Mouse (Mus musculus): ENCODE measurements around the gene Odf2. TPM values are rescaled to one million over a fixed set of nuclear protein-coding genes. Genes with fewer than 3 reads are reported as not detected.

Gene Odf2
- 37.8 TPM for polyA plus RNA-seq (2012; fragmentation: generic; extraction: Trizol)

GRCm38 (mm10) chr2:29889066-29889944 lies at the start of gene Odf2:
TSS of gene Odf2 (plus strand) at chr2:29889221.
- Histone ChIP-seq H3K36me3 (ENCODE audit: control insufficient read depth, insufficient read depth) (peaks cover 10% of the 10 kb centered on the region), H3K27me3 (ENCODE audit: control insufficient read depth, insufficient read depth, insufficient read length) (no peaks in the 10 kb centered on the region), H3ac (ENCODE audit: control insufficient read depth, insufficient read length) (peak within 1 kb of the TSS; percentile 23), H3K79me2 (ENCODE audit: control insufficient read depth, insufficient read depth) (peaks cover 14% of the 10 kb centered on the region), H3K4me3 (peak within 1 kb of the TSS; percentile 53), H3K4me2 (ENCODE audit: low read depth) (peak within 1 kb of the TSS; percentile 84)
- TF ChIP-seq CEBPB (IDR thresholded peaks at IDR 0.05; ENCODE audit: insufficient read depth, poor library complexity, severe bottlenecking) (no peak), POLR2A (IDR thresholded peaks at IDR 0.05; ENCODE audit: insufficient read length, low read depth) (peak; percentile 78), MYOG (IDR thresholded peaks at IDR 0.05; ENCODE audit: control insufficient read depth in 1 of 3, insufficient read depth in 1 of 3, insufficient read length in 2 of 3, low read depth in 2 of 3) (peak in 1 of 3 experiments; percentile 37), POLR2AphosphoS2 (IDR thresholded peaks at IDR 0.05; ENCODE audit: insufficient read length, low read depth) (peak; percentile 69), USF1 (IDR thresholded peaks at IDR 0.05; ENCODE audit: low read depth) (peak; percentile 73), REST (IDR thresholded peaks at IDR 0.05; ENCODE audit: insufficient read depth, insufficient read length) (no peak), MYOD1 (IDR thresholded peaks at IDR 0.05; ENCODE audit: control insufficient read depth in 1 of 3, insufficient read length in 2 of 3, low read depth in 2 of 3) (peak in 1 of 3 experiments; percentile 28)

- Histone ChIP-seq H3K4me2 (ENCODE audit: low read depth) (no peak overlapping the region), H3K79me2 (ENCODE audit: control insufficient read depth, insufficient read depth) (no peaks in the 10 kb centered on the region), H3ac (ENCODE audit: control insufficient read depth, insufficient read length) (no peak overlapping the region), H3K27me3 (ENCODE audit: control insufficient read depth, insufficient read depth, insufficient read length) (no peaks in the 10 kb centered on the region), H3K4me3 (no peak overlapping the region), H3K36me3 (ENCODE audit: control insufficient read depth, insufficient read depth) (no peaks in the 10 kb centered on the region)
- TF ChIP-seq MAX (IDR thresholded peaks at IDR 0.05; ENCODE audit: low read depth) (no peak), TCF12 (IDR thresholded peaks at IDR 0.05; ENCODE audit: insufficient read depth, poor library complexity, severe bottlenecking) (no peak), SRF (IDR thresholded peaks at IDR 0.05; ENCODE audit: control insufficient read depth, insufficient read length, low read depth) (no peak), REST (IDR thresholded peaks at IDR 0.05; ENCODE audit: insufficient read depth, insufficient read length) (no peak), MYOD1 (IDR thresholded peaks at IDR 0.05; ENCODE audit: control insufficient read depth in 1 of 3, insufficient read length in 2 of 3, low read depth in 2 of 3) (no peak), TCF3 (IDR thresholded peaks at IDR 0.05; ENCODE audit: insufficient read length, low read depth) (no peak), POLR2A (IDR thresholded peaks at IDR 0.05; ENCODE audit: insufficient read length, low read depth) (no peak), CEBPB (IDR thresholded peaks at IDR 0.05; ENCODE audit: insufficient read depth, poor library complexity, severe bottlenecking) (no peak), E2F4 (IDR thresholded peaks at IDR 0.05; ENCODE audit: insufficient read depth) (no peak), USF1 (IDR thresholded peaks at IDR 0.05; ENCODE audit: low read depth) (no peak), POLR2AphosphoS2 (IDR thresholded peaks at IDR 0.05; ENCODE audit: insufficient read length, low read depth) (no peak), MYOG (IDR thresholded peaks at IDR 0.05; ENCODE audit: control insufficient read depth in 1 of 3, insufficient read depth in 1 of 3, insufficient read length in 2 of 3, low read depth in 2 of 3) (no peak)
Measured at GRCm38 (mm10) chr2:29839460-29839859, 49.6 kb upstream of the Odf2 start.

GRCm38 (mm10) chr2:29843231-29844105 lies 45.6 kb upstream of the Odf2 start:
- Histone ChIP-seq H3ac (ENCODE audit: control insufficient read depth, insufficient read length) (no peak overlapping the region), H3K4me3 (no peak overlapping the region), H3K27me3 (ENCODE audit: control insufficient read depth, insufficient read depth, insufficient read length) (no peaks in the 10 kb centered on the region), H3K36me3 (ENCODE audit: control insufficient read depth, insufficient read depth) (no peaks in the 10 kb centered on the region), H3K4me2 (ENCODE audit: low read depth) (no peak overlapping the region), H3K79me2 (ENCODE audit: control insufficient read depth, insufficient read depth) (no peaks in the 10 kb centered on the region)
- TF ChIP-seq MYOD1 (IDR thresholded peaks at IDR 0.05; ENCODE audit: control insufficient read depth in 1 of 3, insufficient read length in 2 of 3, low read depth in 2 of 3) (no peak), MYOG (IDR thresholded peaks at IDR 0.05; ENCODE audit: control insufficient read depth in 1 of 3, insufficient read depth in 1 of 3, insufficient read length in 2 of 3, low read depth in 2 of 3) (no peak), POLR2A (IDR thresholded peaks at IDR 0.05; ENCODE audit: insufficient read length, low read depth) (no peak), TCF12 (IDR thresholded peaks at IDR 0.05; ENCODE audit: insufficient read depth, poor library complexity, severe bottlenecking) (no peak), USF1 (IDR thresholded peaks at IDR 0.05; ENCODE audit: low read depth) (no peak), REST (IDR thresholded peaks at IDR 0.05; ENCODE audit: insufficient read depth, insufficient read length) (no peak), E2F4 (IDR thresholded peaks at IDR 0.05; ENCODE audit: insufficient read depth) (no peak), CEBPB (IDR thresholded peaks at IDR 0.05; ENCODE audit: insufficient read depth, poor library complexity, severe bottlenecking) (no peak)

- no peak overlapping the region for H3K4me2 ChIP-seq (ENCODE audit: low read depth)
- H3K36me3 ChIP-seq (ENCODE audit: control insufficient read depth, insufficient read depth), result no peaks in the 10 kb centered on the region
- no peaks in the 10 kb centered on the region for H3K27me3 ChIP-seq (ENCODE audit: control insufficient read depth, insufficient read depth, insufficient read length)
- no peak overlapping the region for H3ac ChIP-seq (ENCODE audit: control insufficient read depth, insufficient read length)
- H3K79me2 ChIP-seq (ENCODE audit: control insufficient read depth, insufficient read depth), result no peaks in the 10 kb centered on the region
- no peak overlapping the region for H3K4me3 ChIP-seq
- no peak for TF ChIP-seq SRF (IDR thresholded peaks at IDR 0.05; ENCODE audit: control insufficient read depth, insufficient read length, low read depth)
- TF ChIP-seq USF1 (IDR thresholded peaks at IDR 0.05; ENCODE audit: low read depth), result no peak
- no peak for TF ChIP-seq TCF3 (IDR thresholded peaks at IDR 0.05; ENCODE audit: insufficient read length, low read depth)
- TF ChIP-seq REST (IDR thresholded peaks at IDR 0.05; ENCODE audit: insufficient read depth, insufficient read length), result no peak
- no peak for TF ChIP-seq CEBPB (IDR thresholded peaks at IDR 0.05; ENCODE audit: insufficient read depth, poor library complexity, severe bottlenecking)
- TF ChIP-seq MYOG (IDR thresholded peaks at IDR 0.05; ENCODE audit: control insufficient read depth in 1 of 3, insufficient read depth in 1 of 3, insufficient read length in 2 of 3, low read depth in 2 of 3), result no peak
Measured at GRCm38 (mm10) chr2:29844115-29844514, 44.9 kb upstream of the Odf2 start.

Measured in myocyte (in vitro differentiated cells).